Mouse (Mus musculus): ENCODE results near the gene Tbx10. TPM values are rescaled to one million over a fixed set of nuclear protein-coding genes. Genes with fewer than 3 reads are reported as not detected.
"Not testable (repeated sequence)": the region's sequence is repeated elsewhere in the genome, so short reads cannot be mapped to it uniquely, and the experiment has no call there.

The Tbx10 gene
- not detected in 2 replicates for polyA plus RNA-seq (2016; fragmentation: Nextera tagmentation; extraction: Ambion mirVana)

- no peak within 1 kb of the TSS for H3K4me3 ChIP-seq
- 0 out of 2 replicates have a peak, but pooled peaks cover 4% of the 10 kb centered on the region for H3K4me1 ChIP-seq
- H3K27me3 ChIP-seq (ENCODE audit: poor library complexity, severe bottlenecking), result no peaks in the 10 kb centered on the region
- WGBS, result 68% methylated on average over 5 of the region's 5 CpGs
- no peaks in the 10 kb centered on the region for H3K36me3 ChIP-seq (replicated peaks)
- peaks cover 8% of the 10 kb centered on the region for H3K9me3 ChIP-seq
- H3K27ac ChIP-seq, result no peak within 1 kb of the TSS
- no peak for DNase-seq (ENCODE audit: extremely low spot score, low spot score)
Observed at GRCm38 (mm10) chr19:3992416-3992815, at the start of gene Tbx10. Gene Tbx10, plus strand, starts transcription at chr19:3992752.

- no peaks in the 10 kb centered on the region for H3K36me3 ChIP-seq (replicated peaks)
- DNase-seq (ENCODE audit: extremely low spot score, low spot score), result no peak
- H3K4me1 ChIP-seq, result peaks cover 8% of the 10 kb centered on the region
- no peaks in the 10 kb centered on the region for H3K9me3 ChIP-seq
- no peak overlapping the region for H3K4me3 ChIP-seq
- H3K27me3 ChIP-seq (ENCODE audit: poor library complexity, severe bottlenecking), result peaks cover 25% of the 10 kb centered on the region
- 19% methylated on average over 27 of the region's 27 CpGs for WGBS
- H3K27ac ChIP-seq, result no peak overlapping the region
Observed at GRCm38 (mm10) chr19:3942986-3943735, 49.4 kb upstream of the Tbx10 start.

DNA sequence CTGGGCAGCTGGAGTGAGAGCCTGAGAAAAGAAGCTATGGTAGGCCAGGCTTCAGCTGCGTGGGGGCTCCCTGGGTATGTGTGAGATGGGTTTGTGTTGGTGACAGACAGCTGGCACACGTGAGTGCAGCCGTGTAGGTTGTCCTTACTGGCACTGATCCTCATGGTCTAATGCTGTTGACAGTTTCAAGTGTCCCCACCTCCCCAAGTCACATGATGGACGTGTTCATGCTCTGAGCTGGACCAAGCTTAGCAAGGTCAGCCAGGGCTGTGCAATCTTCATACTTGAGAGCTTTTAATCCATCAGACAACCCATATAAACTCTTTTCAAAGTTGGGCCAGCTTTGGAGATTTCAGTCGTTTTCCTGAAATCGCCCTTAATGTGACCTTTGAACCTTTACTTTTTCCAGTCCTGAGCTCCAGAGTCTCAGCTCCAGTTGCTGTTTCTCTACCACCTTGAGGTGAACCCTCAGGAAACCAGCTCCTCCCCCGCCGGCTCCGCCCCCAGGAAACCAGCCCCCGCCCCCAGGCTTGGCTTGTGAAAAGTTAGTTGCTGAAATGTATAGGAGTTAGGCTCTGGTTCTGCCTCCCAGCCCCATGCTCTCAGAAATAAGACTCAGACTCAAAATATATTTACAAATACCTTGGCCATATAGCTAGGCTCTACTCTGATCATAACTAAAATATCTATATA is 46.5 kb upstream of the Tbx10 start:
- Histone ChIP-seq H3K27ac (no peak overlapping the region), H3K4me1 (peaks cover 8% of the 10 kb centered on the region), H3K36me3 (replicated peaks) (no peaks in the 10 kb centered on the region), H3K4me3 (no peak overlapping the region), H3K9me3 (no peaks in the 10 kb centered on the region), H3K27me3 (ENCODE audit: poor library complexity, severe bottlenecking) (peaks cover 25% of the 10 kb centered on the region)
- no peak for DNase-seq (ENCODE audit: extremely low spot score, low spot score)
- 35% methylated on average over 10 of the region's 10 CpGs for WGBS

- H3K27ac ChIP-seq, result no peak overlapping the region
- peaks cover 25% of the 10 kb centered on the region for H3K27me3 ChIP-seq (ENCODE audit: poor library complexity, severe bottlenecking)
- WGBS, result 13% methylated on average over 2 of the region's 2 CpGs
- H3K9me3 ChIP-seq, result no peaks in the 10 kb centered on the region
- peak; percentile 63 for DNase-seq (ENCODE audit: extremely low spot score, low spot score)
- peaks cover 8% of the 10 kb centered on the region for H3K4me1 ChIP-seq
- no peaks in the 10 kb centered on the region for H3K36me3 ChIP-seq (replicated peaks)
- no peak overlapping the region for H3K4me3 ChIP-seq
Observed at GRCm38 (mm10) chr19:3946715-3947114, 45.8 kb upstream of the Tbx10 start.

DNA sequence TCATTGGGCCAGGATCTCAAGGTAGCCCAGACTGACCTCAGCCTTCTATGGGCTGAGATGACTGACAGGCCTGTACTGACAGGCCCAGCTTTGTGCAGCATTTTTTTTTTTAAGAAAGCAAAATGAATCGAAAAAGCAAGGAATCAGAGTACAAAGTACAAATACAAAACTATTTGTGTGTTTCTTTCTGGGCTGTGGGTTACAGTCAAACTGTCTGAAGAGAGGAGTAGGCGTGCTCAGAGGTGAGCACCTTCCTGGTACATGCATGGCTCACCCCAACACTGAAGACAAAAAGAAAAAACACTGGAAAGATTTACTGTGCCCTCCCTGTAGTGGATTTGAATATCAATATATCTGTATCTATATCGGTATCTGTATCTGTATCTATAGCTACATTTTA is 44.7 kb upstream of the Tbx10 start:
- Histone ChIP-seq H3K4me3 (no peak overlapping the region), H3K27ac (no peak overlapping the region), H3K9me3 (no peaks in the 10 kb centered on the region), H3K36me3 (replicated peaks) (no peaks in the 10 kb centered on the region), H3K4me1 (peaks cover 6% of the 10 kb centered on the region), H3K27me3 (ENCODE audit: poor library complexity, severe bottlenecking) (peaks cover 16% of the 10 kb centered on the region)
- DNase-seq (ENCODE audit: extremely low spot score, low spot score), result no peak
- WGBS, result 84% methylated on average over 3 of the region's 3 CpGs

DNA sequence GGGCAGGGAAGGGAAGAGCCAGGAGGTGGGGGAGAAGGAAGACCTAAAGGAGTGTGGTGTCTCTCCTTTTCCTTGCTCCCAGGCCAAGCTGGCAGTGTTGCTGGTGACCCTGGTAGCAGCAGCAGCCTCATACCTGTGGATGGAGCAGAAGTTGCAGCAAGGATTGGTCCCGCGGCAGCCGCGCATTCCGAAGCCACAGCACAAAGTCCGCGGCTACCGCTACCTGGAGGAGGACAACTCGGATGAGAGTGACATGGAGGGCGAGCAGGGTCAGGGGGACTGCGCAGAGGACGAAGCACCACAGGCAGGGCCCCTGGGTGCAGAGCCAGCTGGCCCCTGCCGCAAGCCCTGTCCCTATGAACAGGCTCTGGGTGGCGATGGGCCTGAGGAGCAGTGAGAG is 44.0 kb upstream of the Tbx10 start:
- Histone ChIP-seq H3K4me1 (no peaks in the 10 kb centered on the region), H3K9me3 (no peaks in the 10 kb centered on the region), H3K27me3 (ENCODE audit: poor library complexity, severe bottlenecking) (peaks cover 9% of the 10 kb centered on the region), H3K36me3 (replicated peaks) (no peaks in the 10 kb centered on the region), H3K4me3 (no peak overlapping the region), H3K27ac (no peak overlapping the region)
- DNase-seq (ENCODE audit: extremely low spot score, low spot score), result no peak
- WGBS, result 70% methylated on average over 14 of the region's 14 CpGs

DNA sequence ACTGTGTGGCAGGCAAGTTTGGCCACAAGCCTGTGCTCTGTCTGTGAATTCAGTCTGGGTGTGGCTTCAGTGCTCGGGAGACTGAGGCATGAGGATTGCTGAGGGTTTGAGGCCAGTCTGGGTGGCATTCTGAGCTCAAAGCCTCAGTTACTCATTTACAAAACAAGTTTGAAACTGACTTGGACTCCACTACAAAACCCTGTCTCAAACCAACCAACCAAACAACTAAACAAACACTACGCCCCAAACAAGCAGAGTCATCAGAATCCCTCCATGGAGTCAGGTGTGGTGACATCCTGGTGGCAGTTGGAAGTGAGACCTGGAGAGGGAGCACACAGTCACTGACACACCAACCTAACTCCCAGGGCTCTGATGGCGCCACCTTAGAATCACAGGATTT is 42.2 kb upstream of the Tbx10 start:
- H3K9me3 ChIP-seq, result no peaks in the 10 kb centered on the region

DNA sequence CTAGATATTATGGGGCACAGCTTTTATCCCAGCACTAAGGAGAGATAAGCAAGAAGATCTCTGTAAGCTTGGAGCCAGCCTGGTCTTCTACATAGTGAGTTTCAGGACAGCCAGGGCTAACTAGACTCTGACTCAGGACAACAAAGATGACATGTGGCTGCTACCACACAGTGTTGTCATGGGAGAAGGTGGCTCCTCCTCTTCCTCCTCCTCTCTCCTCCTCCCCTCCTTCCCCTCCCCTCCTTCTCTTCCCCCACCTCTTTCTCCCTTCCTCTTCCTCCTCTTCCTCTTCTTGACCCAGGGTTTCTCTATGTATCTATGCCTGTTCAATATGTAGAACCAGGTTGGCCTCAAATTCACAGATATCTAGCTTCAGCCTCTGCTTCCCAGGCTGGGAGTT is 41.1 kb upstream of the Tbx10 start:
- Histone ChIP-seq H3K36me3 (replicated peaks) (no peaks in the 10 kb centered on the region), H3K4me3 (no peak overlapping the region), H3K27ac (no peak overlapping the region), H3K4me1 (no peaks in the 10 kb centered on the region), H3K27me3 (ENCODE audit: poor library complexity, severe bottlenecking) (no peaks in the 10 kb centered on the region), H3K9me3 (no peaks in the 10 kb centered on the region)
- no peak for DNase-seq (ENCODE audit: extremely low spot score, low spot score)

More for the DNA sequence above, 42.2 kb upstream of the Tbx10 start:
- Histone ChIP-seq H3K27me3 (ENCODE audit: poor library complexity, severe bottlenecking) (no peaks in the 10 kb centered on the region), H3K4me1 (no peaks in the 10 kb centered on the region), H3K36me3 (replicated peaks) (no peaks in the 10 kb centered on the region), H3K27ac (no peak overlapping the region), H3K4me3 (no peak overlapping the region)
- WGBS, result 85% methylated on average over 3 of the region's 3 CpGs
- DNase-seq (ENCODE audit: extremely low spot score, low spot score), result no peak

DNA sequence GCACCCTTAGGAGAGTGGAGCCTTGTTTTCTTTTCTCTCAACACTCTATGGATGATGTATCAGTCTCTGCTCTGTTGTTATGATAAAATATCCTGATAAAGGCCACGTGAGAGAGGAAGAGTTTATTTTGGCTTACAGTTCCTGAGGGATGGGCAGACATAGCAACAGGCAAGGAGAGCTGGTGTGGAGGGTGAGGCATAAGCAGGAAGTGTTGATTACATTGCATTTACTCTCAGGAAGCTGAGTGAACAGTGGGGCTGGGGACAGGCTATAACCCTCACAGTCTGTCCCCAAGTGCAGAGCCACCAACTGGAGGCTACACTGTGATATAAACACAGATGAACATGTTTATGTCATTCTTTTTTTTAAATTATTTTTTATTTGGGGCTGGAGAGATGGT is 40.5 kb upstream of the Tbx10 start:
- no peaks in the 10 kb centered on the region for H3K4me1 ChIP-seq
- DNase-seq (ENCODE audit: extremely low spot score, low spot score), result no peak
- no peaks in the 10 kb centered on the region for H3K9me3 ChIP-seq
- H3K27me3 ChIP-seq (ENCODE audit: poor library complexity, severe bottlenecking), result no peaks in the 10 kb centered on the region
- no peaks in the 10 kb centered on the region for H3K36me3 ChIP-seq (replicated peaks)
- 73% methylated on average over 1 of the region's 1 CpGs for WGBS
- H3K4me3 ChIP-seq, result no peak overlapping the region
- H3K27ac ChIP-seq, result no peak overlapping the region

- no peak overlapping the region for H3K27ac ChIP-seq
- H3K36me3 ChIP-seq (replicated peaks), result no peaks in the 10 kb centered on the region
- DNase-seq (ENCODE audit: extremely low spot score, low spot score), result no peak
- H3K27me3 ChIP-seq (ENCODE audit: poor library complexity, severe bottlenecking), result no peaks in the 10 kb centered on the region
- H3K4me1 ChIP-seq, result no peaks in the 10 kb centered on the region
- 85% methylated on average over 3 of the region's 3 CpGs for WGBS
- no peaks in the 10 kb centered on the region for H3K9me3 ChIP-seq
- no peak overlapping the region for H3K4me3 ChIP-seq
Observed at GRCm38 (mm10) chr19:3955033-3955432, 37.5 kb upstream of the Tbx10 start.

DNA sequence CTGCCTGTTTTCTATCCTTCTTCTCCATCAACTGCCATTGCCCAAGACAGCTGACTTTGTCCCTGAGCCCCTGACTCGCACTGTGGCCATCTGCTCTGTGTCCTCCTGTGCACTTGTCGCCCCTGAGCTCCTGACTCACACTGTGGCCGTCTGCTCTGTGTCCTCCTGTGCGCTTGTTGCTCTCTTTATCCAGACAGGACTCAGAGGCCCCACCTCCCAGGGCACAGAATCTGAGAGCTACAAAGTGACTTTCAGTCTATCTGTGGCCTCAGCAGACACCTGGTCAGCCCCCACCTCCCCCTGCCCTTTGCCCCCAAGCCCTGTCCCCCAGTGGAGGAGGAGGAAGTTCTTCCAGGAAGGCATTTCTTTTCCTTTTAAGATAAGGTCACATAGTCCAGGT is 36.7 kb upstream of the Tbx10 start:
- DNase-seq (ENCODE audit: extremely low spot score, low spot score), result no peak
- no peak overlapping the region for H3K4me3 ChIP-seq
- H3K4me1 ChIP-seq, result no peaks in the 10 kb centered on the region
- H3K27me3 ChIP-seq (ENCODE audit: poor library complexity, severe bottlenecking), result no peaks in the 10 kb centered on the region
- WGBS, result 69% methylated on average over 4 of the region's 4 CpGs
- no peak overlapping the region for H3K27ac ChIP-seq
- no peaks in the 10 kb centered on the region for H3K36me3 ChIP-seq (replicated peaks)
- no peaks in the 10 kb centered on the region for H3K9me3 ChIP-seq

DNA sequence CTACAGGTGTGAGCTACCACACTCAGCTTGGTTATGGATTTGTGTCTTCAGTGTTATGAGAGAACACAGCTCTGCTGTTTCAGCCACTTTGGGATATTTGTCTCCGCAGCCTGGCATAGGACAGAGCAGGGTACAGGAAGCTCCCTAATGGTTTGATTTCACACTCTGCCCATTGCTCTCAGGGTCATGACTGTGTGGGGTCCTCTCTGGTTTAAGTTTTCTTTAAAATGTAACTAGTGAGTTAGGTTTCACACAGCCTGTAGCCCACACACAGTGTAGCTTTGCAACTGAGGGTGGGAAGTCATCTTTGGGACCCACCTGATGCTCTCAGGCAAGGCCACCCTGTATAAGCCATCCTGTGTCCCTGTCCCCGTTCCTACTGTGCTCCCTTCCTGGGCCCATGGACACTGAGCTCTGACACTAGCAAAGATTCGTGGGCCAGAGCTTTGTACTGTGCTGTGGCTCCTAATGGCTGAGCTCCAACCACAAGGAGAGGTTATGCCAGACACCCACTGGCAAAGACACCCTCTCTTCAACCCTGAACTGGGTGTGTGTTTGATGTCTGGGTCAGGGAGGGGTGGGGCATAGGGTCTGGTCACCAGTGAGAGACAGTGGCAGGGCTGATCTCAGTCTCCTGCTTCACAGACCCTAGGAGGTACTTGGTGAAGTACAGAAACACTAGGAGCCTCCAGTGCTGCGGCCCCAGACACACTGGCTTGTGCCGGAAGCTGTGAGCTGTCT is 35.1 kb upstream of the Tbx10 start:
- not testable (repeated sequence) for H3K36me3 ChIP-seq (replicated peaks); H3K4me3 ChIP-seq; H3K4me1 ChIP-seq; H3K27ac ChIP-seq; H3K27me3 ChIP-seq (ENCODE audit: poor library complexity, severe bottlenecking); H3K9me3 ChIP-seq; DNase-seq (ENCODE audit: extremely low spot score, low spot score)
- 84% methylated on average over 5 of the region's 5 CpGs for WGBS

DNA sequence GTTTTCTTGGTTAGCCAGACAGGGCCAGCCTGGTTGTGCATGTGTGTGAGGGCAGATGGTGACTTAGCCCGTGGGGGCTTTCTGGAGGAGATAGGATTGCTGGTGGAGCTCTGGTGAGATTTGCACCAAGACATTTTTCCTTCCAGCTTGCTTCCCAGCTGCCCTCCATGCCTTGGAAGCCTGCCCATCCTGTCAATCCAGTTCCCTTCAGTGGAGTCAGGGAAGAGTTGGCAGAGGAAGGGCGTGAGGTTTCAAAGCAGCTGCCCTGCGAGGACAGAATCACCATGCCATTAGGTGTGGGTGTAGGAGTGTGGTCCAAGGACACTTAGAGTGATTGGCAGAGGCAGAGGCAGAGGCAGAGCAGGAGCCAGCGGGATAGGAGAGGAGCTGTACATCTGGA is 34.1 kb upstream of the Tbx10 start, which contains the start of gene Aldh3b3:
Gene Aldh3b3, plus strand, starts transcription at position 176 of the 400 bp plus-strand sequence.
- DNase-seq (ENCODE audit: extremely low spot score, low spot score), result no peak
- H3K9me3 ChIP-seq, result no peaks in the 10 kb centered on the region
- no peaks in the 10 kb centered on the region for H3K4me1 ChIP-seq
- no peak within 1 kb of the TSS for H3K27ac ChIP-seq
- H3K36me3 ChIP-seq (replicated peaks), result no peaks in the 10 kb centered on the region
- no peaks in the 10 kb centered on the region for H3K27me3 ChIP-seq (ENCODE audit: poor library complexity, severe bottlenecking)
- no peak within 1 kb of the TSS for H3K4me3 ChIP-seq
- WGBS, result 76% methylated on average over 4 of the region's 4 CpGs

Measured in forebrain, embryonic 10.5 days (tissue).